20 mouse cellular contexts compared by ENCODE assay signal in genomic region chr12:54461411-54461810, GRCm38 (mm10).
DNase-seq lines count a peak whose midpoint lies in the region; ATAC-seq and TF ChIP-seq lines count a peak whose summit lies in the region.
"Had no signal": no experiment of that assay in that cellular context is flagged by ENCODE, and none has a peak within 500 bp of the region (broad histone marks: within the 10 kb centered on the region; RNA-seq: fewer than 3 reads in every experiment).

No protein-coding gene starts in this region.

- no peak for TF ChIP-seq RAD21 in MEL (IDR thresholded peaks at IDR 0.05; ENCODE audit: low read depth, low read length)

- H3K36me3 ChIP-seq in midbrain, embryonic 11.5 days (ENCODE audit: control insufficient read depth, insufficient read depth, low read length) = no peaks in the 10 kb centered on the region
- no peaks in the 10 kb centered on the region for H3K36me3 ChIP-seq in midbrain, embryonic 13.5 days
- no peaks in the 10 kb centered on the region for H3K36me3 ChIP-seq in MEL (ENCODE audit: control insufficient read depth in 1 of 2, insufficient read depth in 2 of 2, low read length in 2 of 2)
- H3K36me3 ChIP-seq: embryonic facial prominence, embryonic 10.5 days; embryonic facial prominence, embryonic 12.5 days; forebrain, embryonic 15.5 days had no signal

- no peak overlapping the region for H3K27ac ChIP-seq in midbrain, embryonic 11.5 days (ENCODE audit: low read depth, low read length)
- no peak overlapping the region for H3K27ac ChIP-seq in midbrain, embryonic 13.5 days
- no peak overlapping the region for H3K27ac ChIP-seq in MEL (ENCODE audit: control insufficient read depth, low read depth, low read length)
- H3K27ac ChIP-seq: embryonic facial prominence, embryonic 10.5 days; embryonic facial prominence, embryonic 12.5 days; forebrain, embryonic 13.5 days; forebrain, embryonic 15.5 days had no signal

- TF ChIP-seq CTCF in MEL (IDR thresholded peaks at IDR 0.05 in 2 of 3, conservative IDR thresholded peaks at IDR 0.05 in 1 of 3; ENCODE audit: control insufficient read depth in 1 of 3, insufficient read depth in 1 of 3, low read depth in 2 of 3, low read length in 3 of 3, poor library complexity in 1 of 3, severe bottlenecking in 1 of 3) = no peak

- ATAC-seq in midbrain, embryonic 11.5 days (ENCODE audit: low FRiP score) = no peak
- ATAC-seq in midbrain, embryonic 13.5 days = no peak
- ATAC-seq in common myeloid progenitor, adult 5-6 weeks (replicated peaks; ENCODE audit: low read depth, poor library complexity, severe bottlenecking) = peak; percentile 36; the same call in 1 of the 2 replicates
- ATAC-seq: activated CD4-positive, CD25-positive, alpha-beta regulatory T cell, adult 4 months; forebrain, embryonic 13.5 days; forebrain, embryonic 15.5 days; Patski had no signal

- H3K4me2 ChIP-seq in midbrain, embryonic 11.5 days = no peak overlapping the region
- no peak overlapping the region for H3K4me2 ChIP-seq in midbrain, embryonic 13.5 days (replicated peaks)
- H3K4me2 ChIP-seq: embryonic facial prominence, embryonic 12.5 days; forebrain, embryonic 13.5 days; forebrain, embryonic 15.5 days had no signal

- WGBS in midbrain, embryonic 11.5 days = 87% methylated on average over 3 of the region's 3 CpGs
- 80% methylated on average over 3 of the region's 3 CpGs for WGBS in midbrain, embryonic 13.5 days

- H3K27me3 ChIP-seq in midbrain, embryonic 11.5 days (ENCODE audit: control insufficient read depth, insufficient read depth, low read length) = no peaks in the 10 kb centered on the region
- no peaks in the 10 kb centered on the region for H3K27me3 ChIP-seq in midbrain, embryonic 13.5 days
- H3K27me3 ChIP-seq in MEL (ENCODE audit: control insufficient read depth in 1 of 2, insufficient read depth in 2 of 2, low read length in 2 of 2) = no peaks in the 10 kb centered on the region; a peak in 2 of 4 replicates
- H3K27me3 ChIP-seq: embryonic facial prominence, embryonic 12.5 days; forebrain, embryonic 13.5 days; forebrain, embryonic 15.5 days; Patski had no signal

- peak; percentile 54 to 66 for TF ChIP-seq EP300 in MEL (IDR thresholded peaks at IDR 0.05; ENCODE audit: low read depth in 1 of 2, low read length in 2 of 2)

- TF ChIP-seq POLR2A in MEL (IDR thresholded peaks at IDR 0.05; ENCODE audit: control insufficient read depth in 1 of 2, insufficient read depth in 1 of 2, low read depth in 1 of 2, low read length in 2 of 2, poor library complexity in 1 of 2) = no peak

- H3K79me2 ChIP-seq in MEL (ENCODE audit: control insufficient read depth, insufficient read depth, low read length, poor library complexity) = no peaks in the 10 kb centered on the region

- no peak overlapping the region for H3K9ac ChIP-seq in midbrain, embryonic 11.5 days (ENCODE audit: low read length)
- no peak overlapping the region for H3K9ac ChIP-seq in midbrain, embryonic 13.5 days (replicated peaks)
- H3K9ac ChIP-seq in MEL (ENCODE audit: control insufficient read depth, low read depth, low read length, poor library complexity, severe bottlenecking) = no peak overlapping the region
- H3K9ac ChIP-seq: embryonic facial prominence, embryonic 12.5 days; forebrain, embryonic 13.5 days; forebrain, embryonic 15.5 days had no signal

- DNase-seq in midbrain, embryonic 11.5 days (ENCODE audit: low spot score, missing footprints) = peak; percentile 44
- peak; percentile 23 for DNase-seq in MEL (ENCODE audit: low read depth, low spot score)
- DNase-seq in gastrocnemius, postnatal 10 days = no peak
- no peak for DNase-seq in thymus, adult 18-20 months
- DNase-seq: adrenal gland, adult 8-10 months; adrenal gland, postnatal 14 days; adrenal gland, postnatal 36 days; cerebellum, adult 11-12 months; cerebellum, adult 2 months; cerebellum, adult 9-10 months; cerebellum, postnatal 10 days; cerebellum, postnatal 25 days had no signal

- H3K4me1 ChIP-seq in midbrain, embryonic 11.5 days (ENCODE audit: control insufficient read depth, insufficient read depth, low read length) = no peaks in the 10 kb centered on the region
- H3K4me1 ChIP-seq in midbrain, embryonic 13.5 days (replicated peaks) = no peaks in the 10 kb centered on the region
- no peaks in the 10 kb centered on the region for H3K4me1 ChIP-seq in MEL (ENCODE audit: control insufficient read depth in 1 of 2, insufficient read depth in 2 of 2, low read length in 2 of 2)
- H3K4me1 ChIP-seq: embryonic facial prominence, embryonic 12.5 days; forebrain, embryonic 13.5 days; forebrain, embryonic 15.5 days had no signal

- no peaks in the 10 kb centered on the region for H3K9me3 ChIP-seq in midbrain, embryonic 11.5 days (ENCODE audit: control insufficient read depth, low read length)
- no peaks in the 10 kb centered on the region for H3K9me3 ChIP-seq in midbrain, embryonic 13.5 days
- H3K9me3 ChIP-seq in MEL (replicated peaks; ENCODE audit: insufficient read depth, low read length) = no peaks in the 10 kb centered on the region
- H3K9me3 ChIP-seq: embryonic facial prominence, embryonic 10.5 days; embryonic facial prominence, embryonic 12.5 days; forebrain, embryonic 13.5 days; forebrain, embryonic 15.5 days had no signal

- no peak overlapping the region for H3K4me3 ChIP-seq in midbrain, embryonic 11.5 days (ENCODE audit: low read depth, low read length)
- no peak overlapping the region for H3K4me3 ChIP-seq in midbrain, embryonic 13.5 days (replicated peaks)
- no peak overlapping the region for H3K4me3 ChIP-seq in MEL (ENCODE audit: control insufficient read depth in 1 of 2, insufficient read depth in 1 of 2, low read depth in 2 of 2, low read length in 2 of 2)
- H3K4me3 ChIP-seq: embryonic facial prominence, embryonic 10.5 days; embryonic facial prominence, embryonic 12.5 days; forebrain, embryonic 13.5 days; forebrain, embryonic 15.5 days had no signal

TF ChIP-seq in MEL, 35 proteins besides CTCF, POLR2A, EP300 and RAD21:
- TF ChIP-seq NELFE (IDR thresholded peaks at IDR 0.05; ENCODE audit: low read depth, low read length) (no peak), NRF1 (IDR thresholded peaks at IDR 0.05; ENCODE audit: insufficient read depth, low read depth, low read length, poor library complexity, severe bottlenecking) (no peak), CHD1 (IDR thresholded peaks at IDR 0.05; ENCODE audit: low read depth, low read length) (no peak), GATA1 (IDR thresholded peaks at IDR 0.05; ENCODE audit: low read depth, low read length) (peak; percentile 64), ELF1 (IDR thresholded peaks at IDR 0.05; ENCODE audit: low read depth, low read length) (no peak), GABPA (IDR thresholded peaks at IDR 0.05; ENCODE audit: low read depth, low read length) (no peak), RCOR1 (IDR thresholded peaks at IDR 0.05; ENCODE audit: low read depth, low read length) (peak; percentile 55; the same call in 1 of the 2 replicates), TAL1 (IDR thresholded peaks at IDR 0.05; ENCODE audit: low read length) (peak; percentile 41; the same call in 1 of the 2 replicates)

Comparison
In these comparisons a context has a peak if more than half of its experiments do, and no peak if none do; other contexts are left out.
1. DNase-seq: peak in midbrain, embryonic 11.5 days (single experiment) and MEL (single experiment); none in gastrocnemius, postnatal 10 days (single experiment) and thymus, adult 18-20 months (0 of 2).